Comparison of ENCODE assay signal across 11 mouse cellular contexts in genomic region chr14:61161367-61162334, GRCm38 (mm10). TPM values are rescaled to one million over a fixed set of nuclear protein-coding genes. Genes with fewer than 3 reads are reported as not detected.
DNase-seq lines count a peak whose midpoint lies in the region; ATAC-seq lines count a peak whose summit lies in the region.
"Had no signal": no experiment of that assay in that cellular context is flagged by ENCODE, and none has a peak within 500 bp of the region (broad histone marks: within the 10 kb centered on the region; RNA-seq: fewer than 3 reads in every experiment).

No protein-coding gene starts in this region.

- peak overlapping the region; percentile 37; the same call in 1 of the 2 replicates for H3K27ac ChIP-seq in limb, embryonic 10.5 days
- H3K27ac ChIP-seq: forebrain, embryonic 10.5 days; hindbrain, embryonic 14.5 days; liver, embryonic 15.5 days had no signal

- no peak for ATAC-seq in CD4-positive, CD25-positive, alpha-beta regulatory T cell, adult 4 months
- ATAC-seq in erythroid progenitor cell, adult 5-6 weeks (replicated peaks; ENCODE audit: low FRiP score, poor library complexity, severe bottlenecking) = no peak

- no peaks in the 10 kb centered on the region for H3K36me3 ChIP-seq in limb, embryonic 10.5 days
- H3K36me3 ChIP-seq: forebrain, embryonic 10.5 days; liver, embryonic 15.5 days had no signal

- H3K4me3 ChIP-seq in limb, embryonic 10.5 days = no peak overlapping the region
- H3K4me3 ChIP-seq: forebrain, embryonic 10.5 days; liver, embryonic 15.5 days had no signal

- no peaks in the 10 kb centered on the region for H3K9me3 ChIP-seq in limb, embryonic 10.5 days (replicated peaks)
- H3K9me3 ChIP-seq: forebrain, embryonic 10.5 days; liver, embryonic 15.5 days had no signal

- no peaks in the 10 kb centered on the region for H3K27me3 ChIP-seq in limb, embryonic 10.5 days (ENCODE audit: low read depth, poor library complexity, severe bottlenecking)
- H3K27me3 ChIP-seq: liver, embryonic 15.5 days had no signal

- WGBS in limb, embryonic 10.5 days = 81% methylated on average over 10 of the region's 10 CpGs

- H3K4me1 ChIP-seq in limb, embryonic 10.5 days = peaks cover 13% of the 10 kb centered on the region
- H3K4me1 ChIP-seq: liver, embryonic 15.5 days had no signal

- DNase-seq in kidney, postnatal 10 days = peak; percentile 19
- no peak for DNase-seq in kidney, adult 18-20 months
- DNase-seq in brain, adult 2 months (ENCODE audit: low read depth, low spot score) = peak; percentile 51
- peak; percentile 46 for DNase-seq in heart, adult 8-10 months (ENCODE audit: low spot score)
- no peak for DNase-seq in limb, embryonic 10.5 days (ENCODE audit: low spot score)
- DNase-seq: layer of hippocampus, postnatal 36 days had no signal

RNA-seq across cellular contexts. Expression of gene Sacs, which starts 23.4 kb away (rescaled TPM):
- total RNA-seq in heart, adult 8-10 months (2022) = 10 to 100 TPM; 21.1 to 33.7 (median 25.7) TPM
- polyA plus RNA-seq in limb, embryonic 10.5 days (2016; fragmentation: Nextera tagmentation; extraction: Ambion mirVana) = 2.1 TPM in 2 replicates
- polyA plus RNA-seq in CD4-positive, CD25-positive, alpha-beta regulatory T cell, adult 4 months (2017; shearing (Covaris generic)) = 1 to 10 TPM; 5.3 to 6.2 TPM
- total RNA-seq in erythroid progenitor cell, adult 5-6 weeks (2015; ENCODE audit: low replicate concordance) = 24.1 and 27.2 TPM in 2 replicates
- total RNA-seq in erythroid progenitor cell, adult 5-6 weeks (2017; ENCODE audit: low replicate concordance) = 22.5 and 28.0 TPM in 2 replicates

Comparison
In these comparisons a context has a peak if more than half of its experiments do, and no peak if none do; other contexts are left out.
1. DNase-seq: peak in kidney, postnatal 10 days (single experiment), brain, adult 2 months (single experiment) and heart, adult 8-10 months (single experiment); none in kidney, adult 18-20 months (single experiment) and limb, embryonic 10.5 days (single experiment).